Mouse (Mus musculus) liver, embryonic 14.5 days (tissue): ENCODE results near the gene Rpap3. TPM values are rescaled to one million over a fixed set of nuclear protein-coding genes. Genes with fewer than 3 reads are reported as not detected.

Experiments
- ATAC-seq: fragments of 200-750 bp; cut with Nextera tagmentation; 2 replicates; pipeline ENCODE4 v1.8.0; 2017; ENCODE audit warnings: moderate number of reproducible peaks, mild to moderate bottlenecking, moderate library complexity; ENCODE audit not compliant: insufficient read depth
- DNase-seq, 3 experiments: peaks; one replicate each; pipeline ENCODE4 v3.0.0-alpha.2; 2012 to 2013; ENCODE audit warnings: low read depth in 3 of 3, low spot score in 3 of 3
- H3K27ac ChIP-seq: fragments of 300-500 bp; sonication (generic); 2 replicates; pipeline ENCODE4 v1.5.1; 2014; ENCODE audit warnings: moderate library complexity, mild to moderate bottlenecking, control low read depth, inconsistent platforms
- H3K27me3 ChIP-seq: fragments of 300-500 bp; sonication (generic); 2 replicates; pipeline ENCODE4 v1.6.1; 2014; ENCODE audit warnings: mild to moderate bottlenecking, low read length, moderate library complexity; ENCODE audit not compliant: control insufficient read depth, insufficient read depth
- H3K36me3 ChIP-seq: fragments of 300-500 bp; sonication (generic); replicated peaks from 2 replicates; pipeline ENCODE4 v1.6.1; 2014; ENCODE audit warnings: low read depth; ENCODE audit not compliant: control insufficient read depth, insufficient read depth
- H3K4me1 ChIP-seq, 2 experiments: fragments of 200-500 bp in 1 of 2; fragments of 300-500 bp in 1 of 2; sonication (generic) in 1 of 2; replicated peaks; 2 replicates each; pipeline ENCODE4 v1.6.1; 2012 to 2014; ENCODE audit warnings: antibody characterized with exemption in 1 of 2, inconsistent platforms in 1 of 2, low read length in 1 of 2; ENCODE audit not compliant: control insufficient read depth in 2 of 2, insufficient read depth in 2 of 2
- H3K4me2 ChIP-seq: fragments of 300-500 bp; sonication (generic); 2 replicates; pipeline ENCODE4 v1.6.1; 2014; ENCODE audit warnings: low read depth, mild to moderate bottlenecking, control low read depth, moderate library complexity
- H3K4me3 ChIP-seq, 2 experiments: fragments of 200-500 bp in 1 of 2; fragments of 300-500 bp in 1 of 2; sonication (generic) in 1 of 2; 2 replicates each; pipeline ENCODE4 v1.5.1; 2012 to 2014; ENCODE audit warnings: low read depth in 2 of 2, low read length in 2 of 2, mild to moderate bottlenecking in 2 of 2, control low read depth in 1 of 2, inconsistent platforms in 1 of 2, moderate library complexity in 1 of 2; ENCODE audit not compliant: insufficient read depth in 1 of 2
- H3K9ac ChIP-seq: fragments of 300-500 bp; sonication (generic); replicated peaks from 2 replicates; pipeline ENCODE4 v1.6.1; 2014; ENCODE audit warnings: mild to moderate bottlenecking, control low read depth, moderate library complexity
- H3K9me3 ChIP-seq: fragments of 300-500 bp; sonication (generic); 2 replicates; pipeline ENCODE4 v1.6.1; 2016; ENCODE audit warnings: low read length, mixed read lengths; ENCODE audit not compliant: control insufficient read depth
- CTCF ChIP-seq: IDR thresholded peaks from 2 replicates; pipeline ENCODE4 v1.5.1; 2016; ENCODE audit warnings: antibody characterized with exemption, low read depth, control low read depth
- EP300 ChIP-seq: IDR thresholded peaks from 2 replicates; pipeline ENCODE4 v1.6.1; 2016; ENCODE audit warnings: antibody characterized with exemption, low read depth
- WGBS: fragments of 180-500 bp; shearing (Covaris S2); extraction: QIAGEN DNeasy Blood & Tissue Kit; methylation state at CpG from one replicate; pipeline ENCODE4 v1.1.7; 2014; ENCODE audit not compliant: insufficient replicate concordance; 5-methylcytosine and 5-hydroxymethylcytosine counted together
- polyA plus RNA-seq, 2 experiments: library from polyadenylated mRNA; depleted of rRNA in 1 of 2; stranded (reverse) in 1 of 2; unstranded in 1 of 2; fragments of >200 nt; fragmentation: Nextera tagmentation in 1 of 2; extraction: Ambion mirVana in 1 of 2; gene quantifications; 2 replicates each; pipeline versions ENCODE4 v1.2.1 to v1.2.3; 2012 to 2014

Rpap3 gene
- polyA plus RNA-seq, 2 experiments: 6.8 to 11.2 TPM

- Histone ChIP-seq H3K4me3 (no peak overlapping the region), H3K9ac (no peak overlapping the region), H3K27me3 (no peaks in the 10 kb centered on the region), H3K9me3 (no peaks in the 10 kb centered on the region), H3K4me1 (no peaks in the 10 kb centered on the region; a peak in 1 of 4 replicates), H3K36me3 (no peaks in the 10 kb centered on the region), H3K4me2 (no peak overlapping the region), H3K27ac (no peak overlapping the region)
- WGBS: 82% methylated on average over 1 of the region's 1 CpGs
- no peak for DNase-seq
- no peak for ATAC-seq
- TF ChIP-seq CTCF (no peak), EP300 (no peak)
These were observed 10.1 kb upstream of the Rpap3 start for GRCm38 (mm10) chr15:97715734-97716133.

GRCm38 (mm10) chr15:97715083-97715482 lies 9.5 kb upstream of the Rpap3 start:
- no peak for ATAC-seq
- H3K9ac ChIP-seq: no peak overlapping the region
- no peak overlapping the region for H3K27ac ChIP-seq
- no peak overlapping the region for H3K4me2 ChIP-seq
- no peaks in the 10 kb centered on the region for H3K27me3 ChIP-seq
- WGBS: 79% methylated on average over 8 of the region's 8 CpGs
- no peaks in the 10 kb centered on the region; a peak in 1 of 4 replicates for H3K4me1 ChIP-seq
- H3K9me3 ChIP-seq: no peaks in the 10 kb centered on the region
- TF ChIP-seq CTCF: no peak
- TF ChIP-seq EP300: no peak
- H3K36me3 ChIP-seq: no peaks in the 10 kb centered on the region
- H3K4me3 ChIP-seq: no peak overlapping the region
- no peak for DNase-seq

GRCm38 (mm10) chr15:97712546-97712945 lies 6.9 kb upstream of the Rpap3 start:
- 56% methylated on average over 6 of the region's 6 CpGs for WGBS
- ATAC-seq: no peak

GRCm38 (mm10) chr15:97710906-97711305 lies 5.3 kb upstream of the Rpap3 start:
- Histone ChIP-seq H3K36me3 (no peaks in the 10 kb centered on the region), H3K27me3 (no peaks in the 10 kb centered on the region), H3K4me1 (peaks cover 2 to 3% of the 10 kb centered on the region in 2 experiments; a peak in 2 of 4 replicates), H3K4me3 (no peak overlapping the region), H3K9me3 (no peaks in the 10 kb centered on the region), H3K4me2 (no peak overlapping the region), H3K27ac (no peak overlapping the region), H3K9ac (no peak overlapping the region)
- 65% methylated on average over 6 of the region's 6 CpGs for WGBS
- ATAC-seq: no peak
- TF ChIP-seq CTCF: no peak
- no peak for TF ChIP-seq EP300
- DNase-seq: no peak

More at GRCm38 (mm10) chr15:97712546-97712945, 6.9 kb upstream of the Rpap3 start:
- no peak overlapping the region for H3K4me3 ChIP-seq
- no peaks in the 10 kb centered on the region for H3K27me3 ChIP-seq
- no peak overlapping the region for H3K27ac ChIP-seq
- DNase-seq: no peak
- TF ChIP-seq EP300 (no peak), CTCF (no peak)
- no peak overlapping the region for H3K9ac ChIP-seq
- no peak overlapping the region for H3K4me2 ChIP-seq
- no peaks in the 10 kb centered on the region; a peak in 1 of 4 replicates for H3K4me1 ChIP-seq
- H3K9me3 ChIP-seq: no peaks in the 10 kb centered on the region
- no peaks in the 10 kb centered on the region for H3K36me3 ChIP-seq

- Histone ChIP-seq H3K27me3 (no peaks in the 10 kb centered on the region), H3K4me1 (no peaks in the 10 kb centered on the region), H3K4me3 (no peak overlapping the region), H3K9ac (no peak overlapping the region), H3K36me3 (peaks cover 7% of the 10 kb centered on the region), H3K27ac (no peak overlapping the region), H3K4me2 (no peak overlapping the region), H3K9me3 (no peaks in the 10 kb centered on the region)
- TF ChIP-seq CTCF (no peak), EP300 (no peak)
- ATAC-seq: no peak
- WGBS: 79% methylated on average over 10 of the region's 10 CpGs
- no peak for DNase-seq
These were observed 9.0 kb downstream of the Rpap3 start for GRCm38 (mm10) chr15:97696616-97697015.

- H3K4me3 ChIP-seq: no peak overlapping the region
- H3K9me3 ChIP-seq: no peaks in the 10 kb centered on the region
- DNase-seq: no peak
- H3K4me2 ChIP-seq: no peak overlapping the region
- no peak overlapping the region for H3K9ac ChIP-seq
- TF ChIP-seq CTCF: no peak
- no peak for TF ChIP-seq EP300
- 77% methylated on average over 5 of the region's 5 CpGs for WGBS
- H3K27me3 ChIP-seq: no peaks in the 10 kb centered on the region
- no peak for ATAC-seq
- H3K36me3 ChIP-seq: peaks cover 10% of the 10 kb centered on the region
- H3K27ac ChIP-seq: no peak overlapping the region
- H3K4me1 ChIP-seq: no peaks in the 10 kb centered on the region
These were observed 12.2 kb downstream of the Rpap3 start for GRCm38 (mm10) chr15:97693411-97693810.
